Mouse (Mus musculus) heart, postnatal 0 days (tissue): ENCODE data around the gene Phyhd1.

Experiments used
- CTCF ChIP-seq: IDR thresholded peaks from 2 replicates; pipeline ENCODE4 v1.5.1; 2016; ENCODE audit warnings: antibody characterized with exemption, control low read depth, low read depth
- EP300 ChIP-seq: IDR thresholded peaks from 2 replicates; pipeline ENCODE4 v1.6.1; 2016; ENCODE audit warnings: antibody characterized with exemption, low read depth

- TF ChIP-seq CTCF (peak; percentile 95), EP300 (no peak; the same call in 1 of the 2 replicates)
Observed at GRCm38 (mm10) chr2:30270134-30270533, 4.1 kb downstream of the Phyhd1 start.
